Mouse (Mus musculus): ENCODE measurements around the gene Ankrd6.

DNA sequence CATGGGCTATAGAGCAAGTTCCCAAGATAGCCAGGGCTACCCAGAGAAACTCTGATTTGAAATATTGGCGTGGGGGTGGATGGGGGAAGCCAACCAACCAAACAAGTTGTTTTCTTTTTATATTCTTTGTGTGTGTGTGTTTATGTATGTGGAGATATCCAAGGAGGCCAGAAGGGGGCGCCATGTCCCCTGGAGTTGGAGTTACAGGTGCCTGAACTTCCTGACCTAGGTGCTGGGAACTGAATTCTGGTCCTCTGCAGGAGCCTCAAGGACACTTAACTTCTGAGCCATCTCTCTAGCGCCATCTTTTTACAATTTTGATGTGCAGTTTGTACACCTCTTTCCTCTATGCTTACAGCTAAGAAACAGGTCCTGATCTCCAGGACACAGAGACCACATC lies 43.5 kb upstream of the Ankrd6 start:
- no peak for TF ChIP-seq JUND (conservative IDR thresholded peaks at IDR 0.05; ENCODE audit: low read depth, low read length)
- no peak for TF ChIP-seq POLR2A (IDR thresholded peaks at IDR 0.05; ENCODE audit: low read depth, low read length)
- TF ChIP-seq CTCF (conservative IDR thresholded peaks at IDR 0.05 in 1 of 2, IDR thresholded peaks at IDR 0.05 in 1 of 2; ENCODE audit: low read depth in 2 of 2, low read length in 2 of 2) = peak; percentile 7 to 15; a peak in 1 of 4 replicates
- no peak for TF ChIP-seq TCF12 (IDR thresholded peaks at IDR 0.05; ENCODE audit: low read depth, low read length)
- TF ChIP-seq SIN3A (IDR thresholded peaks at IDR 0.05; ENCODE audit: low read length) = no peak
- TF ChIP-seq ELF1 (IDR thresholded peaks at IDR 0.05; ENCODE audit: low read depth, low read length) = no peak
